Mouse (Mus musculus) C2C12 (cell line): ENCODE results near the gene Nr3c2.

Source experiments
- CTCF ChIP-seq: IDR thresholded peaks from one replicate; pipeline ENCODE4 v1.5.1; 2011; ENCODE audit not compliant: control insufficient read depth, insufficient read depth, insufficient read length
- FOSL1 ChIP-seq: IDR thresholded peaks from one replicate; pipeline ENCODE4 v1.8.0; 2011; ENCODE audit warnings: mild to moderate bottlenecking, low read length; ENCODE audit not compliant: poor library complexity, insufficient read depth, severe bottlenecking
- MAX ChIP-seq: IDR thresholded peaks from one replicate; pipeline ENCODE4 v1.6.1; 2011; ENCODE audit warnings: mild to moderate bottlenecking, control low read depth
- MYOD1 ChIP-seq: IDR thresholded peaks from one replicate; pipeline ENCODE4 v1.6.1; 2011; ENCODE audit warnings: low read depth; ENCODE audit not compliant: control insufficient read depth, insufficient read length
- MYOG ChIP-seq: IDR thresholded peaks from one replicate; pipeline ENCODE4 v1.6.1; 2011; ENCODE audit not compliant: control insufficient read depth, insufficient read length; ENCODE audit errors: extremely low read depth
- USF1 ChIP-seq: IDR thresholded peaks from one replicate; pipeline ENCODE4 v1.6.1; 2011; ENCODE audit warnings: low read depth, mild to moderate bottlenecking, control low read depth, moderate library complexity

DNA sequence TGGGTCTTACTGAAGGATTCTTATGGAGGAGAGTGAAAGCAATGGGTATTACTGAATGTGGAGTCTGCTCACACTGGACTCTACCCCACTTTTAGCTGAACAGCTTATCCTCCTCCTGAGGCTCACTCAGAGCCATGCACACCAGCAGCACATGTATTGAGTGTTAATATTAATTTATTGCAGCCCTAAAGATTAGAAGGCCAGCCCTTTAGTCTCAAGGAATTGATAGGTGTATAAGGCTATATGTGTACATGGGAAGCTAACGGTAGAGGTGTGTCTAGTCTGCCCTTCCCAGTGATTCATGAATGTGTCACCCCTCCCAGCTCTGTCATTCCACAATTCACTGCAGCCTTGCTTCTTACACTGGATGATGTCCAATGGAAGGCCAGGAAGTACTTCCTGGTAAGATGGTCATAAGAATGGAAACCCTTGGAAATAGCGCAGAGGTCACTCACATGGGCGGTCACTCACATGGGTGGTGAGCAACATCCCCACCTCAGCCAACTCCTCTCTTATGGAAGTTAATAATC, 156.3 kb downstream of the Nr3c2 start:
- TF ChIP-seq CTCF (no peak), MAX (no peak), FOSL1 (no peak), USF1 (no peak), MYOD1 (no peak), MYOG (no peak)
